Mouse (Mus musculus): ENCODE results near the gene Mtor. TPM values are rescaled to one million over a fixed set of nuclear protein-coding genes. Genes with fewer than 3 reads are reported as not detected.
A peak's percentile ranks its signal among the peaks of the same experiment; 100 is the strongest.

Gene Mtor
- total RNA-seq, 2 experiments from 2014 or later, result 78.8 to 79.3 TPM

DNA sequence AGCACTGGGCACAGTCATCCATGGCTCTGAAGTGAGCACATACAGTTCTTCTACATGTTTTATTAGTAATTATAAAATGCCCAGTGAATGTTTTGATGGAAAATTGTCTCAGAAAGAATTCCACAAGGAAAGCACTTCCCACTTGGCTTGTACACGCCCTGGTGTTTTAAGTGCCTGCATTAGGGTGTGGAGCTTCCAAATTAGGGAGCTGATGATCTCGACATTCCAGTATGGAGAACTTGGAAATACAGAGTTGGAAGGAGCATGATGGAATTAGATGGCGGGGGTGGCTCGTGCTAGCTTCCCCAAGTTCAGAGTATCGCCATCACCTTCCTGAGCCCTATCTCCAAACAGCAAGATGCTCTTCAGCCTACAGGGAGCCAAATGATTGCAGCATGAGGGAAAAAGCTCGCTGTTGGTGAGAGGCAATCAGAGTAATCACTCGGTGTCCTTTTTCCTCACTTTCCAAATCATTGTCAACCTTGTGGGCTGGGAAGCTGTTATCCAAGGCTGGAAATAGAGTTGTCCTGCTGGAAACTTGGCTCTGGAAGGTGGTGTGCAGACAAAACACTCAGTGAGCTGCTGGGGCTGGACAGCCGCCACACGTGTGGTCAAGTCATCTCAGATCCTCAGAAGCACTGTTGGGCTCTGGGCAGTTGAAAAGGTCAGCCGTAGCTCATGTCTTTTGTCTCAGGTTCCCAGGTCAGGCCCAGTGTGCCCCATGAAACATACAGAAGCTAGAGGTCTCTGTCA lies 78.9 kb downstream of the Mtor start:
- intact Hi-C loops (cut with DNase I), result no loop called here
- no peak for DNase-seq

DNA sequence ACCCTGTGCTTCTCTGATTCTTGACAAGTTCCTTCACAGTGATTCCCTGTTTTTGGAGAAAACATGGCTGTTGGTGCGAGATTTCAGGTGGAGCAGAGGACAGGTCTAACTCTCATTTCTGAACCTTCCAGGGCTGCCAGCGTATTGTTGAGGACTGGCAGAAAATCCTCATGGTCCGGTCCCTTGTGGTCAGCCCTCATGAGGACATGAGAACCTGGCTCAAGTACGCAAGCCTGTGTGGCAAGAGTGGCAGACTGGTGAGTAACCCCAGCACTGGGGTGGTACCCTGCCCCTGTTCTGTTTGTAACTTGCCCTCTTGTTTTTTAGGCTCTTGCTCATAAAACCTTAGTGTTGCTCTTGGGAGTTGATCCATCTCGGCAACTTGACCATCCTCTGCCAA lies 81.9 kb downstream of the Mtor start:
- intact Hi-C loops (cut with DNase I), result no loop called here
- no peak for DNase-seq

DNA sequence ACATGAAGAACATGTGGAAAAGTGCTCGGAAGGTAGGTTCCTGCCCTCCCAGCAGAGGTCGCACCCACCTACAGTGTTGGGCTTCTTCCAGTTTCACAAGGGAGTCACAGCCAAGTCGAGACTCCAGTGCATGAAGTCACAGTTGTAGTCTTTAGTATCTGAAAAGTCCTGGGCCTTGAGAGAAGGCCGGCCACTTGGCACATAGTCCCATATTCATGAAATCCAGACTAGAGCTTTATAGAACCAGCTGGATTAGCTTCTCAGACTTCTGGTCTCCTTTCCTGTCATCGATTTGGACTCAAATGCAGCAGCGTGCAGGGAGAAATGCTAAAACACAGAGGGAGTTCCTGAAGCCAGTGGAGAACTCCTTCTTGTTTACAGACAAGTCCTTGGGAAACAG lies 82.4 kb downstream of the Mtor start:
- DNase-seq, result no peak
- intact Hi-C loops (cut with DNase I), result no loop called here

DNA sequence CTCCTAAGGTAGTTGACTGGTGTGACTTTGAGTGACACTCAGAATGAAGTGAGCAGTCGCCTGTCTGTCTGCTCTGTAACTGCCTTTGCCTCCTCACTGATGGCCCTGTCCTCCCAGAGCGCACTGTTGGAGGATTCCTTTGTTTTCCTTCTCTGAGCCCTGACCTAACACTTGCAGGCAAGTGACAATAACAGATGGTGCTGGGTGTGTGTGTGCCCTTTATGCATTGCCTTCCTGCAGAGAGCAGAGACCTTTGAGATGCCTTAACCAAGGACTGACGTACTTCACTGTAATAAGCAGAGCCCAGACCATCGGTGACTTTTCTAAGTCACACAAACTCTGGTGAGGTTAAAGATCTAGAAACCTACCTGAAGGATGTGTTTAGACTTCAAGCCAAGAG lies 82.9 kb downstream of the Mtor start:
- no peak for DNase-seq
- intact Hi-C loops (cut with DNase I), result no loop called here

DNA sequence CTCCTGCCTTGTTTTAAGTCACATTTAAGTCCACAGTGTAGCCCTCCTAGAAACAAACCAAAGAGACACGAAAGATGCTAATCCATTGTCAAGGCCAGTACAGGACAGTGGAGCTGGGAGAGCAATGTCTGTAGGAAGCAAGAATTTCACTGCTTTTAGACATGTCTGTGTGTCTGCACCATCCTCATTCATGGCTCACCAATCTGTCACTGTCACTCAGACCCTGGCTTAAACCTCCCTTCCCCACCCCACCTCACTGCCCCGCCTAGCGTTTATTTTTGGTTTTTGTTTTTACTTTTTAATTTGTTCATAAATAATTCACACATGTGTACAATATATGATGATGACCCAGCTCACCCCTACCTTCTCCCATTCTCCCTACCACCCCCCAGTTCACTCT lies 84.1 kb downstream of the Mtor start:
- DNase-seq, result no peak
- intact Hi-C loops (cut with DNase I), result no loop called here

DNA sequence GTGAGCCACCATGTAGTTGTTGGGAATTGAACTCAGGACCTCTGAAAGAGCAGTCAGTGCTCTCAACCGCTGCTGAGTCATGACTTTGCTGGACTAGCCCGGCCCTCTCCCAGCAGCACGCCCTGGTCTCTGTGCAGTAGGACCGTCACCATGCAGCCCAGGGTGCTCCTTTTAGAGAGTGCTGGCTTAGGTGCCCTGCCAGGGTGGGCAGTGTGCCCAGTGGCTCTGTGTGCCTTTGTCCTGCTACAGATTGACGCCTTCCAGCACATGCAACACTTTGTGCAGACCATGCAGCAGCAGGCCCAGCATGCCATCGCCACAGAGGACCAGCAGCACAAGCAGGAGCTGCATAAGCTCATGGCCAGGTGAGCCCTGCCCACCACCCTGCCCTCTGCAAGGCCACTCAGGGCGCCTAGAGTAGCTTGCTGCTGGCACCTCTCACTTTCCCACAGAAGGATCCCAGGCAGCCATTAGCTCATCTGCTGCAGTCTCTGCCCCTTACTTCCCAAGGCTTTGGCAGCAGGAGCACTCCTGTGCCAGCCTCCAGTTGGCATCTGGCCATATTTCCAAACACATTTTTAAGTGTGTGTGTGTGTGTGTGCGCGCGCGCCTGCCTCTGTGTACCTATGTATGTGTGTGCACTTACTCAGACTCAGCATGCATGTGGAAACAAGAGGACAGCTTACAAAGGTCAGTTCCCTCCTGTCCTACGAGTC lies 85.4 kb downstream of the Mtor start:
- DNase-seq, result peak; percentile 65
- intact Hi-C loops (cut with DNase I), result no loop called here

DNA sequence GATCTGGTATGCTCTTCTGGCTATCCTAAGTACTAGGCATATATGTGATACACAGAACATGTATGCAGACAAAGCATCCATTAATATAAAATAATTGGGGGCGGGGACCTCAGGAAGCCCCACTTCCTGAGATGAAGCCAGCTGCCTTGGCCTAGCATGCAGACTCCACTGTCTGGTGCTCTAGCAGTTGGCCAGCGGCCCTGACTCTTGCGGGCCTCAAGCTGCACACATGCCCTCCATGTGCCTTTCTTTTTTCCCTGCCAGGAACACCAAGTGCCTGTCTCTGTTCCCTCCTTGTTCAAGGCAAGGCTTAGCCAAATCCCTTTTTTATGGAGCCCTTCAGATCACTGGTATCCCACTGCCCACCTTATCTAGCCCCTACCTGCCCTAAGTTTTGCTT lies 87.5 kb downstream of the Mtor start:
- DNase-seq, result peak; percentile 62

DNA sequence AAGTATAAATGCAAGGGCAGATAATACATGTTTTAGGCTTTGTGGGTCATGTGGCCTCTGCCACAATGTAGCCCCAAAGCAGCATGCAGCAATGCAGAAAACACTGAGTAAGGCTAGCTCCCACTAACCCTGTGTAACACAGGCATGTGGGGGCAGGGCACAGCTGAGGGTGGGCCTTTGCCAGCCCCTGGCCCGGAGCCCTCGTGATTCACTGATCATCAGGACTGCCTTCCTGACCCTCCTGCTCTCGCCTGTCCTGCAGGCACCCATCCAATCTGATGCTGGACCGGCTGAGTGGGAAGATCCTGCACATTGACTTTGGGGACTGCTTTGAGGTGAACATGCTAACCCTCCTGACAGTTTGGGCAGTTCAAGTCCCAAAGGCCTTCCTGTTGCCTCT lies 100.7 kb downstream of the Mtor start:
- peak; percentile 32 for DNase-seq
- intact Hi-C loops (cut with DNase I), result no loop called here

More for the DNA sequence above, 87.5 kb downstream of the Mtor start:
- intact Hi-C loops (cut with DNase I), result no loop called here

DNA sequence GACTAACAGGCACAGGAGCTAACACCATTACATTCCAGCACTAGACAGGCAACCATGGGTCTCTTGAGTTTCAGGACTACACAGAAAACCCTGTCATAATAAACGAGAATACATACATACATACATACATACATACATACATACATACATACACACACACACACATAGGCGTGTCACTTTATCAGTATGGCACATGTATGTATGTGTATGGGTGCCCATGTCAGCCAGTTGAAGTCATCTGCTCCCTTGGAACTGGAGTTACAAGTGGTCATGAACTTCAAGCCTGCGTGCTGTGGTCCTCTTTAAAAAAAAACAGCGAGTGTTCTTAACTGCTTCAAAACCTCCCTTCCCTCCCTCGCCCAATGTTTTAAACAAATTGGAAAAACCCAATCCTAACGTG lies 109.4 kb downstream of the Mtor start:
- no peak for DNase-seq
- intact Hi-C loops (cut with DNase I), result no loop called here

DNA sequence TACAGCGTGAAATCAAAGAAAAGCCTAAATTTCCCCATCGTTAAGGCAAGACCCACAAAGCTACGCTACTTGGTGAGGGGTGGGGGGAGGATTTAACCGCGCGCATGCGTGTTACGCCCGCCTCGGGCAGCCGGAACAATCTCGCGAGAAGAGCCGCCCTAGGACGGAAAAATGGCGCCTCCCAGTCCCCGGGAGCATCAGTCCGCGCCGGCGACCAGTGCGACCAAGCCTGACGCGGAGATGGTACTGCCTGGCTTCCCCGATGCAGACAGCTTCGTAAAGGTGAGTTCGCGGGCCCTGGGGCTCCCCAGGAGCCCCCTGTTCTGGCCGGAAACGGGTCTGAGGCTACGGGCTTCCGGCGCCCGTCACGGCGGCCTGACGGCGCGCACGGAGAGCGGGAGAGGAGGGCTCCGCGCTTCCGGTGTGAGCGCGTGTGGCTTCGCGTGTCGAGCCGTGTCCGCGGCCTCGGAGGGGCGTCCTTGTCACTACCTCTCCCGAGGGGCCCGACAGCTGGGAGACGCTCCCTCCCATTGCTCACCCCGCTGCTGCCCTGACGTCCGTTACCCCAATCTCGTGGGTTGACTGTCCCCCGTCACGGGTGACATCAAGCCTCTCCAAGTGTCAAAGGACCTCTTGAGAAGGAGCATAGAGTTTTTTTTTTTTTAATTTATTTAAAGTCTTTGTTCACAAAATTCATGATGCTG lies 110.0 kb downstream of the Mtor start, which contains the start of gene Exosc10:
Gene Exosc10, plus strand, starts transcription at position 133 of the 704 bp plus-strand sequence.
- DNase-seq, result peak; percentile 91
- intact Hi-C loops (cut with DNase I), result no loop called here

DNA sequence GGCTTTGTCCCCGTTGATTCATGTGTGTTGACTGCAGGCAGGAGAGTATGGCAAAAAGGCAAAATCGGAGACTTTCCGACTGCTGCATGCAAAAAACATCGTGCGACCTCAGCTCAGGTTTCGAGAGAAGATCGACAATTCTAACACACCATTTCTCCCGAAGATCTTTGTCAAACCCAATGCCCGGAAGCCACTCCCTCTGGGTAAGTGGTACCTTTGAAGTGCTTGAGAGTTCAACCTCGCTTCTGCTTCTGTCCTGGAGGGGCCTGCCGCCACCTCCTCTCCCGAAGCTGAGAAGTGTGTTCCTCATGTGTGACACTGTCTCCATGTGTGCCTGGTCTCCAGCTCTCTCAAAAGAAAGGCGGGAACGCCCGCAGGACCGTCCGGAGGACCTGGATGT lies 114.3 kb downstream of the Mtor start:
- intact Hi-C loops (cut with DNase I), result no loop called here
- DNase-seq, result no peak

DNA sequence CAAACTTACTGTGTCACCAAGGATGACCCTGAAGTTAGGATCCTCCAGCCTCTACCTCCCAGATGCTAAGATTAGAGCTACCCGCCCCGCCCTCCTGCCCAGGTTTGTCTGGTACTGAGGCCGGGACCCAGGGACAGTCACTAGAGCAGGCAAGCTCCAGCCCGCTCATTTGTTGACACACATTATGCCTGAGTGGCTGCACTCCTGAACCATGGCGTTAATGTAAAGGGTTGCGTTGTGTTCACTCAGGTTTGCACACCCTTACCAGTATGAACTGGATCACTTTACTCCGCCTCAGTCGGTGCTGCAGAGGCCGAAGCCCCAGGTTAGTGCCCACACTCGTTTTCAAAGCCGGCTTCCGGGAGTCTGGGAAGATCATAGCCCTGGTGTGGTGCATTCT lies 115.2 kb downstream of the Mtor start:
- intact Hi-C loops (cut with DNase I), result no loop called here
- no peak for DNase-seq

DNA sequence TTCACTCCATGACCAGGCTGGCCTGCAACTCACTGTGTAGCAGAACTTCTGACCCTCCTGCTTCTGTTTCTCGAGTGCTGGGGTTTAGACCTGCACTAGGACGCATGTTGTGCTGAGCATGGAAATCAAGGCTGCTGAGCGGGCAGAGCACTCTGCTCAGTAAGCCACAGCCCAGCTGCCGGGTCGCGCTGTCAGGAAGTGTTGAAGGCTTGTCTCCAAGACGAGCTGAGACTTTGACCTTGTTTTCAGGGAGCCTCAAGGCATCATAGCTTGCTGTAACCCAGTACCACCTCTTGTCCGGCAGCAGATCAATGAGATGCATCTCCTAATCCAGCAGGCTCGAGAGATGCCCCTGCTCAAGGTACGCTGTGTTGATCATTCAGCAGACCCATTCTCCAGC lies 121.7 kb downstream of the Mtor start:
- intact Hi-C loops (cut with DNase I), result no loop called here
- DNase-seq, result no peak

DNA sequence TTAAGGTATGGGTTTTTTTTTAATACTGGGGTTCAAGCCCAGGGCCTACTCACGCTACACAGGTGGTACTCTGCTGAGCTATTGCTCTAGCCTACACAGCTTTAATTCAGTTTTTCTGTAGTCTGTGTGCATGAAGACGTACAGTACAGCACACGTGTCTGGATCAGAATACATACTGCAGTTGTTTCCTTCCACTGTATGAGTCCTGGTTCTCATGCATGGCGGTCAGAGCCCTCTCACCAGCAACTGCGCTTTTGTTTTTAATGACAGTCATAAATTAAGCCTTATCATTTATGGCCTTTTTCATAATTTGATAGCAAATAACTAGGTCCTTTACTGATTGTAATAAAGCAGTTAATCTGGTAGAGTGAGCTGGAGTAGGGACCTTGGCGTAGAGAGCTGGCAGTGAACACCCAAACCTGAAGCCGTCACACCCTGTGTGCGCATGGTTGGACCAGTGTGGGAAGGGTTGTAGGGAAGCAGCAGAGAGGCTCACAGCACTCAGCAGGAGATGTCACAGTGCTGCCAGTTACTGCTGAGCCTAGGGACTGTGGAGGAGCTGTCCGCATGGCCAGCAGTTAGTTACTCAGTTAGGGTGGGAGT lies 122.4 kb downstream of the Mtor start:
- intact Hi-C loops (cut with DNase I), result no loop called here
- DNase-seq, result no peak

DNA sequence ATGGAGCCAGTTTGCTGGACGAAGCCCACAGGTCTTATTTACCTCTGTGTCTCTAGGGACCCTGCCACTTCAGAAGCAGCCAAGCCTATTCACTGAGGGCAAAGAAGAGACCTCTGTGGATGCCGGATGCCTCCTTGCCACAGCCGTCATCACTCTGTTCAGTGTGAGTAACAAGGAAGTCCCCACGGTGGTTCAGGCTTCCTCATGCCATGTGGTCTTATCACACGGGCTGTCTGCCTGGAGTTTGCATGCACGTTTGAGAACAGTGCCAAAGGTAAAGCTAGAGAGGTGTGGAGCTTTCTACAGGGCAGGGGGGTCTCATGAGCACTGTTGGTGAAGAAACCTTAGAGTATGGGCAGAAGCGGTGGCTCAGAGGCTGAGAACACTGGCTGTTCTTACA lies 124.8 kb downstream of the Mtor start:
- intact Hi-C loops (cut with DNase I), result no loop called here
- no peak for DNase-seq

DNA sequence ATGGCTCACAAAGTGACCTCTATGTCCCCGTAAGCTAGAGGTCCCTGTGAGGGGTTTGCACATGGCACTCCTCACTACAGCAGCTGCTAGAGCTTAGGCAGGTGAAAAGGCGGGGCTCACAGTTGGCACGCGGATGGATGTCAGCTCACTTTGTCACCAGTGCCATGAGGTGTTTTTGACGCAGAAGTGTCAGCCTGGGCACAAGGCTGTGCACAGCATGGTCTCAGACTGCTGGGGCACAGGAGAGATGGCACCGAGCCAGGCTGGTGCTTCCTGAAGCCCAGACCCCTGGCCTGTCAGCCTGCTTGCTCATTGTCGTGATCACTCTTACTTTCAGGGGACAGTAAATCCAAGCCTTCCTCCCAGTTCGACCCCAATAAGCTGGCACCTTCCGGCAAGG lies 132.4 kb downstream of the Mtor start:
- peak; percentile 69 for DNase-seq
- intact Hi-C loops (cut with DNase I), result no loop called here

DNA sequence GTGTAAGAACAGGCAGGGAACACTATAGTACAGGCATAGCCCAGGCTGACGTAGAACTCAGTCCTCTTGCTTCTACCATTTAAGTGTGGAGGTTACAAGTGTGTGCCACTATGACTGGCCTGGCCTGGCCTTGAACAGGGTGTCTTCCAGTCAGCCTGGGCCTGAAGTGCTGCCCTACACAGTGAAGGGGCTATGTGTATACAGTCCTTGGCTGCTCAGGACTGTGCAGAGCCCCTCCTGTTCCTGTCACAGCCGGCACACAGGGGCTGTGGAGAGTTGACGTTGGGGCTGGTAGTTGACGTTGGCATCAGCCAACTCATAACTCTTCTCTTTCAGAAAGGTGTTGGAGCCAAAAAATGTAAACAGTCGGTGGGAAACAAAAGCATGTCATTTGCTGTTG lies 133.0 kb downstream of the Mtor start:
- intact Hi-C loops (cut with DNase I), result no loop called here
- no peak for DNase-seq

DNA sequence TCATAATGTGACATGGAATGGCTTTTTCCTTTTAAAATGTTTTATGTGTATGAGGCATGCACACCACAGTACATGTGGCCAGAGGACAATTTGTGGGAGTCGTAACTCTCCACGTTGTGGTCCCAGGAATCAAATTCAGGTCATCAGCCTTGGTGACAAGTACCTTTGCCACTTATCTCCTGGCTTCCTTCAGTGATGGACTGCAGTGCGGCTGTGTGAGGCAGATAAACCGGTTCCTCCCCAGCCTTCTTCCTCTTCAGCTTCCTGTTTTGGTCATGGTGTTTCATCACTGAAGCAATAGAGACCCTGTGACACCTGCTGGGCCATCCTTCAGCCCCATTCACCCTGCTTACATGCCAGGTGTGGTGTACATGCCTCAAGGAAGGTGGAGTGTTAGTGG lies 134.8 kb downstream of the Mtor start:
- no peak for DNase-seq
- intact Hi-C loops (cut with DNase I), result no loop called here

DNA sequence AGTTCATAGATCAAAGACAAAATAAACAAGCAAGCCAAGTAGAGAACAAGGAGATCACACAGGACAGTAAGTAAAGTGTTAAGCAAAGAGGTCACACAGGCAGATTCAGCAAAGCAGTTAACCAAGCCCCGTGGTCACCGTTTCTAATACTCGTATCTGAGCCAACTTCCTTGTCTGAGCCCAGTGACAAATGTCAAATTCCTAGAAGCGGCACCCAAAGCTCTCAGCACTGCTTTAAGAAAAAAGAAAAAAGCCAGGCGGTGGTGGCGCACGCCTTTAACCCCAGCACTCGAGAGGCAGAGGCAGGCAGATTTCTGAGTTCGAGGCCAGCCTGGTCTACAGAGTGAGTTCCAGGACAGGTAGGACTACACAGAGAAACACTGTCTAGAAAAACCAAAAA lies 138.2 kb downstream of the Mtor start:
- no peak for DNase-seq
- intact Hi-C loops (cut with DNase I), result no loop called here

DNA sequence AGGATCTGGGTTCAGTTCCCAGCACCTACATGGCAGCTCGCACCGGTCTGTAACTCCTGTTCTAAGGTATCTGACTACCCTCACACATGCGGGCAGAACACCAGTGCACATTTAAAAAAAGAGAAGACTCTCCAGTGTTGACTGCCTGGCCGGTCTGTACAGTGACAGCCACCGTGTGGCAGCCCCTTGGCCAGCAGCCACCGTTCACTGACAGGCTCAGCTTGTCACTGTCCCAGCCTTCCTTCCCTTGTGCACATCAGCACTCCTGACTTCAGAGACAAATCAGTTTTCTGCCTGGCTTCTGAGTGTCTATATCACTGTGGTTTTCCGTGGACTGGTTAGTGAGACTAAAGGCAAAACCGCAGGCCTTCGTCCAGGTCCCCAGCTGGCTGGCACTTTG lies 140.4 kb downstream of the Mtor start:
- peak; percentile 67 for DNase-seq
- intact Hi-C loops (cut with DNase I), result no loop called here

DNA sequence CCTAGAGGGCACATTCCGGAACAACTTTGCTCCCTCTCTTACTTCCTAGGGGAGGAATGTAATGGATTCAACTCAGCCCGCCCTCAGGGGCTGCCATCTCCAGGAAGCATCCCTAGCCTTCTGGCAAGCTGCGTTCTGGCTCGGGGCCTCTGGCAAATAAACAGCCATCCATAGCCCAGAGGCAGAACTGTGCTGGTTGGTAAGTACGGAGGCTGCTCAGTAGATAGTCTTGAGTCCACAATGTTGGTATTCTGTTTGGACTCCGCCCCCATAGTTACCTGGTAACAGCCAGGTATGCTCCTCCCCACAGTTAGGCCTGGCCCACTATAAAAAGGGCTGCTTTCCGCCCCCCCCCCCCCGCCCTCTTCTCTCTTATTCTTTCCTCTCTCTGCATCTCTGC lies 141.2 kb downstream of the Mtor start:
- peak; percentile 47 for DNase-seq
- intact Hi-C loops (cut with DNase I), result no loop called here
